Mouse (Mus musculus) embryonic facial prominence, embryonic 11.5 days (tissue): ENCODE measurements around the gene Fam172a. TPM values are rescaled to one million over a fixed set of nuclear protein-coding genes. Genes with fewer than 3 reads are reported as not detected.

Source experiments
- ATAC-seq: fragments of 200-750 bp; cut with Nextera tagmentation; replicated peaks from 2 replicates; pipeline ENCODE4 v1.8.0; 2017; ENCODE audit warnings: low read depth; ENCODE audit not compliant: insufficient number of reproducible peaks, low FRiP score, low TSS enrichment
- DNase-seq: peaks from one replicate; pipeline ENCODE4 v3.0.0-alpha.2; 2015; ENCODE audit warnings: low spot score
- H3K27ac ChIP-seq: fragments of 300-500 bp; sonication (generic); replicated peaks from 2 replicates; pipeline ENCODE4 v1.5.1; 2014; ENCODE audit warnings: mild to moderate bottlenecking, low read depth, low read length, control low read depth
- H3K27me3 ChIP-seq: fragments of 300-500 bp; sonication (generic); 2 replicates; pipeline ENCODE4 v1.6.1; 2014; ENCODE audit warnings: mild to moderate bottlenecking, low read length, moderate library complexity, mixed read lengths; ENCODE audit not compliant: control insufficient read depth, insufficient read depth
- H3K36me3 ChIP-seq: fragments of 300-500 bp; sonication (generic); replicated peaks from 2 replicates; pipeline ENCODE4 v1.6.1; 2014; ENCODE audit warnings: low read depth, mild to moderate bottlenecking, low read length, moderate library complexity, mixed read lengths; ENCODE audit not compliant: control insufficient read depth, insufficient read depth
- H3K4me1 ChIP-seq: fragments of 300-500 bp; sonication (generic); 2 replicates; pipeline ENCODE4 v1.6.1; 2014; ENCODE audit warnings: low read length, mixed read lengths; ENCODE audit not compliant: control insufficient read depth, insufficient read depth
- H3K4me2 ChIP-seq: fragments of 300-500 bp; sonication (generic); 2 replicates; pipeline ENCODE4 v1.6.1; 2014; ENCODE audit warnings: low read depth, mild to moderate bottlenecking, control low read depth, low read length, moderate library complexity
- H3K4me3 ChIP-seq: fragments of 300-500 bp; sonication (generic); 2 replicates; pipeline ENCODE4 v1.5.1; 2014; ENCODE audit warnings: low read depth, low read length, control low read depth
- H3K9ac ChIP-seq: fragments of 300-500 bp; sonication (generic); replicated peaks from 2 replicates; pipeline ENCODE4 v1.6.1; 2014; ENCODE audit warnings: mild to moderate bottlenecking, control low read depth, low read length
- H3K9me3 ChIP-seq: fragments of 300-500 bp; sonication (generic); replicated peaks from 2 replicates; pipeline ENCODE4 v1.6.1; 2016; ENCODE audit warnings: mild to moderate bottlenecking, low read length, inconsistent platforms, mixed read lengths; ENCODE audit not compliant: control insufficient read depth
- WGBS: fragments of 180-500 bp; shearing (Covaris S2); extraction: QIAGEN DNeasy Blood & Tissue Kit; methylation state at CpG from one replicate; pipeline ENCODE4 v1.1.7; 2014; 5-methylcytosine and 5-hydroxymethylcytosine counted together
- polyA plus RNA-seq: library from polyadenylated mRNA; unstranded; fragments of >200 nt; fragmentation: Nextera tagmentation; extraction: Ambion mirVana; gene quantifications from 2 replicates; pipeline ENCODE4 v1.2.1, GENCODE M21; 2014

Gene Fam172a
- polyA plus RNA-seq, 1 experiment from 2014 or later, result 39.6 TPM

DNA sequence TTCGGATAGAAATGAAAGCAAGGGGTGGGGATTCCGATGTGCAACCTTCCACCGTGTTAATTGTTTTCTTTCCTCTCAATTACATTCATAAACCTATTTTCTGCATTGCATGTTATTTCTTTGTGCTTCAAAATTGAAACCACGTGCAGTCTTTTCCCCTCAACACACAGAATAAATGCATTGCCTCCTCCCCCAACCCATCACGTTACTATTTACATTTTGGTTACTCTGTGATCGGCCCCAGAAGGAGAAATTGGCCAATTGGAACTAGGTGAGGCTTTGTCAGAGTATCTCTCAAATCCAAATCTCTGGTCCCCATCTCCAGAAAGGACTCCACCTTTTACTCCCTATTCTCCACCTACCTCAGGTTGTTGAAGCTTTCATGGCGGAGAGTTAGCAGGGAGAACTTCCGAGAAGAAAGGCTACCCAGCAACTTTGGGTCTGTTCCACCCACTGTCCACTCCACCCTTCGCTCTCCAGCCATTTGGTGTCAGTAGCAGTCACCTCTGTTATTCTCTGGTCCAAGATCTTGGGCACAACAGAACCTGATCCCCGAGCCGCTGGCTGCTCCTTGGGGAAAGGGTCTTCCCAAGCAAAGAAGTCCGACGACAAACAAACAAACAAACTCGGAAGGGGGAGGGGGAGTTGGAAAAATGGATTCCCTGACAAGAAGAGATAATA lies 483.1 kb downstream of the Fam172a start:
- no peak overlapping the region for H3K4me2 ChIP-seq
- H3K9me3 ChIP-seq, result no peaks in the 10 kb centered on the region
- H3K4me3 ChIP-seq, result no peak overlapping the region
- 6% methylated on average over 14 of the region's 14 CpGs for WGBS
- ATAC-seq (no peak), DNase-seq (no peak)
- H3K27me3 ChIP-seq, result peaks cover 6% of the 10 kb centered on the region; the same call in 1 of the 2 replicates
- no peaks in the 10 kb centered on the region for H3K36me3 ChIP-seq
- no peak overlapping the region for H3K9ac ChIP-seq
- H3K27ac ChIP-seq, result no peak overlapping the region
- H3K4me1 ChIP-seq, result no peaks in the 10 kb centered on the region; the same call in none of the 2 replicates

DNA sequence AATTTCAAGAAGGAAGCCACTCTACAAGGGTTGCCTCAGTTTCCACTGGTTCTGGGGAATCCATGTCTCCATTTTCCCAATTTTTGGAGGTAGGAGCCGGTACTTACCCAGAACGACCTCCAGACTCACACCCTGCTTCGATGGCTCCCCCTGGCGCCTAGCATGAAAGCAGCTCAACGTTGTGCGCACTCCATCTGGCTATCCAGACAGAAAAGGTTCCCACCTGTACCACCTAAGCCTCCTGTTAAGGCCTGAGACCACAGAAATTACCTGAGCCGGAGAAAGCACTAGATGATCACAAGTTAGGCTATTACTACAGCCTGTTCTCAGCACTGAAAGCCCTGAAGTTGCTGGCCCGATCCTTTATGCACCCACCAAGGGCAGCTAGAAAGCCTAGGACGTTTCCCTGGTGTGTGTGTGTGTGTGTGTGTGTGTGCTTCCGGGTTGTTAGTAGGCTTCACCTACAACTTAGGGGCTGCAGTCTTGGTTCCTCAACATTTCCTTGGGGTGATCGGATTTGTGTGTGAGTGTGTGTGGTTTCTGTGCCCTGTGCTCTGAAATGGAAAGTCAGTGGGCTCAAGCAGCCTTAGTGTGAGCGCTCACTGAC lies 484.6 kb downstream of the Fam172a start:
- Histone ChIP-seq H3K4me3 (no peak overlapping the region), H3K9ac (no peak overlapping the region), H3K4me1 (no peaks in the 10 kb centered on the region; the same call in none of the 2 replicates), H3K27ac (peak overlapping the region; percentile 8; the same call in 1 of the 2 replicates), H3K9me3 (no peaks in the 10 kb centered on the region), H3K27me3 (peaks cover 6% of the 10 kb centered on the region; the same call in 1 of the 2 replicates), H3K36me3 (no peaks in the 10 kb centered on the region), H3K4me2 (no peak overlapping the region)
- ATAC-seq, result no peak
- WGBS, result 22% methylated on average over 12 of the region's 12 CpGs
- no peak for DNase-seq

DNA sequence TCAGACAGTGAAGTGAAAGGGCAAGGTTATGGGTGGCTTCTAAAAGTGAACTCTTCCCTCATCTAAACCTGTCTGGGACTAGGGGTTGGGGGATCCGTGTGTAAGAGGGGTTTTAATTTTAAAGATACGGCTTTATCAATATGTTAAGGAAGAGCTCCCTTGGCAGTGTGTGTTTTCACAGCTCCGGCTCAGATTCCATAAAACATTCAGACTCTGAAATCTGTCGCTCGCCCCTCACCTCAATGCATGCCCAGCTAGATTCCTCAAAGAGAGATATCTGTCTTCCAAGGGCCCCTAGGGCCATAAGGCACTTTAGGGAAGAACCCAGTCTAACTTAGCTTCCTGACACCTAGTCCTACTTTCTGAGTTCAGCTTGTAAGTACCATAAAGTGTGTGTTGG lies 486.0 kb downstream of the Fam172a start:
- Histone ChIP-seq H3K9me3 (no peaks in the 10 kb centered on the region), H3K27me3 (peaks cover 6% of the 10 kb centered on the region; the same call in 1 of the 2 replicates), H3K27ac (0 out of 2 replicates have a peak overlapping the region, but pooled peaks have one; percentile 16), H3K9ac (no peak overlapping the region), H3K4me3 (no peak overlapping the region), H3K4me2 (peak overlapping the region; percentile 4; the same call in 1 of the 2 replicates), H3K36me3 (no peaks in the 10 kb centered on the region), H3K4me1 (no peaks in the 10 kb centered on the region; the same call in none of the 2 replicates)
- DNase-seq (no peak), ATAC-seq (no peak)
- 48% methylated on average over 5 of the region's 5 CpGs for WGBS

DNA sequence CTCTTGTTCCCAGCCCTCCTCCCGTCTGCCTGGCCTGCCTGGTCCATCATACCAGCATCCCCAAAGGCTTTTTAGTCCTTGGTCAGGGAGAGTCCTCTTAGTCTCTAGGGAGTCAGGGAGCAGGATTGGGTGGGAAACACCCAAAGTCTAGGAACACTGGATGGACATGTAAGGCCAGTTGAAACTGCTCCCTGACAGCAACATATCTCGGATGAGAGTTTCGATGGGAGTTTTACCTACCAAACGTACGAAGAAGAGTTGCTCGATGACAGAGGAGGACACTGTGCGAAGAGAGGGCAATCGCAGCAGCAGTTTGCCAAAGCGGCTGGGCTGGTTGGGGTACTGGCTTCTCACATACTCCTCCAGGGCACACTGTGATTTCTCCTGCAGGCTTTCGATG lies 487.8 kb downstream of the Fam172a start:
- ATAC-seq (no peak), DNase-seq (no peak)
- Histone ChIP-seq H3K4me1 (no peaks in the 10 kb centered on the region; the same call in none of the 2 replicates), H3K9me3 (no peaks in the 10 kb centered on the region), H3K4me2 (peak overlapping the region; percentile 38), H3K4me3 (no peak overlapping the region), H3K27ac (peak overlapping the region; percentile 22; the same call in 1 of the 2 replicates), H3K27me3 (peaks cover 6% of the 10 kb centered on the region; the same call in 1 of the 2 replicates), H3K36me3 (no peaks in the 10 kb centered on the region), H3K9ac (peak overlapping the region; percentile 15)
- whole genome bisulfite sequencing, result 44% methylated on average over 10 of the region's 10 CpGs

DNA sequence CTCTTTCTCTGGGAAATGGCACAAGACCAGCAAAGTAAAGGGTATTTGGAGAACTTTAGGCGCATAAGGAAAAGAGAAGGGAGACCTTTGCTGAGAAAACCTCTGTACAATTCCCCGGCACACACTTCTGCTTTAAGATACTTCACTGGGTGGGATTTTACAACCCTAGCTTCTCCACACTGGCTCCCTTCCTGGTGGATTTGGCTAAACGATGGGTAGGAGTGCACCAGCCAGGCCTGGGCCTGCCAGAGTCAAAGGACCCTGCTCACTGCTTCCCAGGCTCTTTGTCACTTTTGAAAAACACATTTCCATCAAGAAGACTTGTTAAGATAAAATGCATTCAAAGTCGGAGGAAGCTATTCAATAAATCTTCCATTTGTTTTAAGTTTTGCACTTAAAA lies 491.4 kb downstream of the Fam172a start:
- ATAC-seq (no peak), DNase-seq (no peak)
- no peaks in the 10 kb centered on the region for H3K27me3 ChIP-seq
- H3K9me3 ChIP-seq, result no peaks in the 10 kb centered on the region
- no peak overlapping the region for H3K27ac ChIP-seq
- 24% methylated on average over 4 of the region's 4 CpGs for WGBS
- peak overlapping the region; percentile 88 for H3K9ac ChIP-seq
- no peaks in the 10 kb centered on the region; the same call in 1 of the 2 replicates for H3K4me1 ChIP-seq
- H3K4me2 ChIP-seq, result peak overlapping the region; percentile 74
- no peaks in the 10 kb centered on the region for H3K36me3 ChIP-seq
- H3K4me3 ChIP-seq, result peak overlapping the region; percentile 96

DNA sequence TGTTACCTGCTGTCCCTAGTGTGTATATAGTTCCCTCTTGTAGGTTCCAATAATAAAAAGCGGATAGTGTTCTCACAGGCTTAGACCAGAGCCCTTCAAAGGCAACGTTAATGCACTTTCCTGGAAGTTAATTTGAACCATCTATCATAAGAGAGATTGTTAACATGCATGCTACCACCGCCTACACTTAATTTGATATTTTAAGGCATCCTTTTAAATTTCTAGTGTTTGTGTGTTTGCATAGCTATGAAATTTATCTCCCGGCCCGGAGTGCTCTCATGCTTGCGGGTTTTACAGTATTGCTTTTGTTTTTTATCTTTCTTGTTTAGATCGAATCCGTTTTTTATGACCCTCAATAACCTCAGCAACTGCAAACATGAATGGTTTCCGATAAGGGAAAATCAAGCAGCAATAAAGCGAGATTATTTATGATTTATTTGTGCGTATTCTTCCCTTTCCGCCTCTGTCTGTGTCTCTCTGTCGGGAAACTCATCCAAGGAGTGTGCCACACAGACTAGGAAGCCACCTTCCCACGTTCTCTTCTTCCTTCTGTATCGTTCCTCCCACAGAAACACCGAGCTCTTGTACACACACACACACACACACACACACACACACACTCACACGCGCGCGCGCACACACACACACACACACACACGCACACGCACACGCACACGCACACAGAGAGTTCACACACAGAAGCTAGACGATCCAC lies 492.5 kb downstream of the Fam172a start:
- H3K36me3 ChIP-seq, result no peaks in the 10 kb centered on the region
- peak overlapping the region; percentile 92 for H3K27ac ChIP-seq
- H3K4me1 ChIP-seq, result no peaks in the 10 kb centered on the region; the same call in 1 of the 2 replicates
- H3K27me3 ChIP-seq, result no peaks in the 10 kb centered on the region
- H3K9ac ChIP-seq, result peak overlapping the region; percentile 88
- WGBS, result 4% methylated on average over 26 of the region's 26 CpGs
- DNase-seq (no peak), ATAC-seq (no peak)
- H3K9me3 ChIP-seq, result no peaks in the 10 kb centered on the region
- H3K4me3 ChIP-seq, result peak overlapping the region; percentile 96
- peak overlapping the region; percentile 74 for H3K4me2 ChIP-seq

DNA sequence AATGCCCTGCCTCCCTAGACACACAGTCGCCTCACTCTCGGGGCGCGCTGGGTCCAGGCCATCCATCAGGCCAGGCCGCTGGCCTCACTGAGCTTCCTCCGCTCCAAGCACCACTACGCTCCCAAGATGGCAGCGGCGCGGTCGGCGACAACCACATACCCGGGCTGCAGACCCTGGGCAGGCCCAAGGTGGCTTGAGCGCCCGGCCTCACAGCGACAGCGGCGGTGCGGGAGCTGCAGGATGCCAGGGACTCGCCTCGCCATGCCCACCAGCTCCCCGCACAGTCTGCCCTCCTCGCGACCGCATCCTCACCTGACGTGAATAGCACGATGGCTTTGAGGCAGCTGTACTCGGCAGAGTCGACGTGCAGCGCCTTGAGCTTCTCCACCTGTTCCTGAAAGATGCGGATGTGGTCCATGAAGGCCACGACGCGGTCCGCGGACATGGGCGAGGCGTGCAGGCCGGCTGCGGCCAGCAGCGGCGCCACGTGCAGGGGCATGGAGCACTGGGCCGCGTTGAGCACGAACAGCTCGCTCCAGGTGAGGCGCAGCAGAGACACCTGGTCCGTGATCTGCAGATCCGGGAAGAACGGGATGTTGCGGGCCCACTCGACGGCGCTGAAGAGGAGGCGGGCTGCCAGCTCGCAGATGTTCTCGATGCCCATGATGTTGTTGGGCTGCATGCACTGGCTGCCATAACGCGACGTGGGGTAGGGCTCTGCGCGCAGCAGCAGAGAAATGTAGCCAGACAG lies 493.2 kb downstream of the Fam172a start:
- Histone ChIP-seq H3K4me3 (peak overlapping the region; percentile 96), H3K27ac (peak overlapping the region; percentile 92), H3K9ac (peak overlapping the region; percentile 88), H3K9me3 (no peaks in the 10 kb centered on the region), H3K4me2 (peak overlapping the region; percentile 74), H3K36me3 (no peaks in the 10 kb centered on the region), H3K4me1 (no peaks in the 10 kb centered on the region; the same call in 1 of the 2 replicates), H3K27me3 (no peaks in the 10 kb centered on the region)
- no peak for DNase-seq
- ATAC-seq, result 0 out of 2 replicates have a peak, but pooled peaks have one; percentile 3
- under 1% methylated on average over 57 of the region's 64 CpGs for WGBS
